Mouse (Mus musculus): ENCODE results near the gene Lamtor3.
"Not testable (repeated sequence)": the region's sequence is repeated elsewhere in the genome, so short reads cannot be mapped to it uniquely, and the experiment has no call there.

Lamtor3 gene

DNA sequence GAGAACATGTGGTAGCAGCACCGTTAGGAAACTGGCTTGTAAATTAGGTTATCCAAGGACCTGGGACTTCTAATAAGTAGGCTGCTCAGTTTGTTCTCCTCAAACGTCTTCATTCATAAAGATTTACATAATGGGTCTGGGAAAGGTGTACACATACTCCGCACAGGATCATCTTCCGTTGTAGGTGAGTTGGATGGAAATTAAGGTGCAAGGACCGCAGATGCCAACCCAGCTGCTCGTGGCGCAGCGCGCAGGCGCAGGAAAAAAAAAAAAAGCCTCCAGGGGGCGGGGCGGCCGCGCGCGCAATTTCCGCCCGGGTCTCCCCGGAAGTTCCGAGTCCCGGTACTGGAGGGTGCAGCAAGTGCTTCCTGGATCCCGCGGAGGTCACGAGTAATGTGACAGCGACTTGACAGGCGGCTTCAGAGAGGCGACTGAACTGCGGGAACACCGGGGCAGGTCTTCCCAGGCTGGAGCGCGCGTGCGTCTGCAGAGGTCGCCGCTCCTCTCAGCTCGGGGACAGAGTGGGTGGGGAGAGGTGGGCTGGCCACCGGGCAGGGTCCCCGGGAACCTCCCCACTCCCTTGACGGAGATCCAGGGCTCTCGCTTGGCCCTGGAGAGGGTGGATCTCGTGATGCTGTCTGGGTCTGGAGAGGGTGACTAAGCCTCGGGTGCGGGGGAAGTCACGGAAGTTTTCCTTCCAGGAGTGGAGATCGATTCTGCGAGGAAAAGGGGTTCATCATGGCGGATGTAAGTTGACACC is at the start of gene Lamtor3:
Gene Lamtor3, plus strand, starts transcription at position 335 of the 760 bp plus-strand sequence.
- DNase-seq (ENCODE audit: low read depth): peak; percentile 68

DNA sequence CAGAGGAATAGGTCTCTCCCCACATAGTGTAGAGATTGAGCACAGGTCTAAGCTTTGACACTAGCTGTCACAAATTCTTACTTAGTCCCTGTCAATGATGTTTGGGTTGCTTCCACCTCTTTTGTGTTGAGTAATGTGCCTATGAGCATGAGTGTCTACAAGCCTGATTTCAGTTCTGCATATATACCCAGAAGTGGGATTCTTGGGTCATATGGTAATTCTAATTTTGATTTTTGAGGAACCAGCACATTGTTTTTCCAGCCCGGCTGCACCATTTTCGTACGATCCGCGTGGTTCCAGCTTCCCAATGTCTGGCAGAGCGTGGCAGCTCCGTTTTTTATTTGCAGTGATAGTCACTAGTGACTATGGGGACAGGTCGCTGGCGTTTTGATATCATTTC is 48.9 kb upstream of the Lamtor3 start:
- DNase-seq (ENCODE audit: low read depth): no peak

DNA sequence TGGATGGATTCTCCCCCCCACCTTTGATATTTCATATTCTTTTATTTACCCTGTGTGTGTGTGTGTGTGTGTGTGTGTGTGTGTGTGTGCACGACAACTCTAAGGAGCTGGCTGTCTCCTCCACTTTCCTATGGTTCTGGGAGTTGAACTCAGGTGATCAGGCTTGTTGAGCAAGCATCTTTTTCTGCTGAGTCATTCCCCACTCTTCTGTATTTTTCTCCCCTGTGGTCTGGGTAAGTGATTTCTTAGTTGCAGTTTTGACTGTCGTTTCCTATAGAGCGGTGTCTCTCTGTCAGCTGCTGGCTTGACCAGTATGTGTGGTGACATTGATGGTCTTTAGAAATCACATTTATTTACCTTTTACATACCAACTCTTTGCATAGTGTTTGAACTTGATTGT is 39.0 kb upstream of the Lamtor3 start:
- no peak for DNase-seq (ENCODE audit: low read depth)

DNA sequence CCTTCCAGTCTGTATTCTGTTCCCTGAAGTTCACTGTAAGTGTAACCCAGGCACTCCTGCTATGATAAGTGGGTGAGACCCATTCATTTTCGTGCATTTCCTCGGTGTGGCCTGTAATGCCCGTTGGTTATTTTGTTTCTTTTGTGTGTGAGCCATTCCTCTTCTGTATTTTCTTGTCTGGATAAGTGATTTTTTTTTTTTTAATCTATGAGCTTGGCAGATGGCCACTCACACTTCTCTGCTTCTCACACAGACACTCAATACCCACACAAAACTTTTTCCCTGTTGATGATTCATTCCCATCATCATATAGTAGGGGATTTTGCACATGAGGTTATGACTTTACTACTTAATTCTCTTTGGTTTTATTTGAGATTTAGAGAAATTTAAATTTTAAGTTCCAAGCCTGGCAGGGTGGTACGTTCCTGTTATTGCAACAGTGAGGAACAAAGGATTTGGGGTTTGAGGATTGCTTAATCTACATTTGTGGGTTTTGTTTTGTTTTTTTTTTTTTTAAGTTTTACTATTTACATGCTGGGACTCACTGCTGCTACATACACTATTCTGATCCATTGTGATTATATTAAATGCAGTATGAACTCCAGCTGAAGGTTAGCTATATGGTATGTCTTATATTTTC is 38.1 kb upstream of the Lamtor3 start:
- DNase-seq (ENCODE audit: low read depth): no peak

DNA sequence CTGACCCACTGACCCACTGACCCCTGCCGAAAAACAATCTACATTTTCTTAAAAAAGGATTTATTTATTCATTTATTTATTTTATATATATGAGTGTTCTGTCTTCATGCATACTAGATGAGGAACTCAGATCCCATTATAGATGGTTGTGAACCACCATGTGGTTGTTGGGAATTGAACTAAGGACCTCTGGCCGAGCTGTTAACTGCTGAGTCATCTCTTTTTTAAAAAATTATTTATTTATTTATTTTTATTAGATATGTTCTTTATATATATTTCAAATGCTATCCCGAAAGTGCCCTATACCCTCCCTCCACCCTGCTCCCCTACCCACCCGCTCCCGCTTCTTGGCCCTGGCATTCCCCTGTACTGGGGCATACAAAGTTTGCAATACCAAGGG is 37.2 kb upstream of the Lamtor3 start:
- no peak for DNase-seq (ENCODE audit: low read depth)

DNA sequence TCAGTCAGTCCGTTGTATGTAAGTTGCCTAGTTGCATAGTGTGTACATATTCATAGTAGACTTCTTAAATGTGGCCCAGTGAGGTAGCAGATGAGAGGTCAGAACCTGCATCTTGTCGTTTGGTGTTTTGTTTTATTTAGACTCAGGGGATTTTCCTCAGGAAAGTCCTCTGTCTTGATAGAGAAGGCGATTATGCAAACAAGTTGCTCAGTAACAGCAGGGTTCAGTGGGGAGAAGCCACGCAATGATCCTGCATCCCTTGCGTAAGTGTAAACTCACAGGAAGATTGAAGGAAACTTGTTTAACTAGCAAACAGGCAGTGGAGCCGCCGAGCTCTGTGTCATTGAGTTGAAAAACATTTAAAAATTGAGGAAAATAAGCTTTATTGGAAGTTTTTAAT is 30.3 kb upstream of the Lamtor3 start:
- DNase-seq (ENCODE audit: low read depth): no peak

DNA sequence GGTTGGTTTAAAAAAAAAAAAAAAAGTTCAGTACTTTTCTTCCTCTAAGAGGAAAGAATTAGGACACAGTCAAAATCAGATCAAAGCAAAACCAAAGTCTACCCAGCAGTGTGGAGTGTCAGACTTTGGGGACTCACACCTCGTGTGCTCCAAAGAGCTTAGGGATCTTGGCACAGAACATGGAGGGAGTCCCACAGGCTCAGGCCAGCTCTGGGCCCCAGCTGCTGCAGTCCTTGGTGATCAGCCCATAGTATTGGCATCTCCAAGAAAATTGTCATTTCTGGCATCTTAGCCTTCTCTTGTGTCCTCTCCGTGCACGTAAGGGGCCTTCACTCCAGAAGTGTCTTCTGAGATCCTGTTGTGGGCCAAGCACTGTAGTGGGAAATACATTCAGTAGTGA is 27.2 kb upstream of the Lamtor3 start:
- no peak for DNase-seq (ENCODE audit: low read depth)

DNA sequence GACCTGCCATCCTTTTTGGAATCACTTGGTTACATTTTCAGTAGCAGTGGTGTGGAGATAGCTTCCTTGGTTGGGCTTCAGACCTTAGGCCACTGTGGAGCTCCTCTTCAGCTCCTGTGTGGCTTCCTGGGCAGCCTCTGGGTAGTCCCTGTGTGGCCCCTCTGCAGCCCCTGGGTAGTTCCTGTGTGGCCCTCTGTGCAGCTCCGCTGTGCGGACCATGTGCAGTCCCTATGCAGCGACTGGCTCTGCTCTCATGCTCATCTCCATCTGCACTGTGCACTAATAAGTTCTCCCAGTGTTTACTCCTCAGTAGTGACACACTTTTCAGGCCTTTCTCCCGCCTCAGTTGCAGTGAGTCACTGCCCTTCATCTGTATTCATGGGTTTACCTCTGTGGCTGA is 26.2 kb upstream of the Lamtor3 start:
- DNase-seq (ENCODE audit: low read depth): no peak

DNA sequence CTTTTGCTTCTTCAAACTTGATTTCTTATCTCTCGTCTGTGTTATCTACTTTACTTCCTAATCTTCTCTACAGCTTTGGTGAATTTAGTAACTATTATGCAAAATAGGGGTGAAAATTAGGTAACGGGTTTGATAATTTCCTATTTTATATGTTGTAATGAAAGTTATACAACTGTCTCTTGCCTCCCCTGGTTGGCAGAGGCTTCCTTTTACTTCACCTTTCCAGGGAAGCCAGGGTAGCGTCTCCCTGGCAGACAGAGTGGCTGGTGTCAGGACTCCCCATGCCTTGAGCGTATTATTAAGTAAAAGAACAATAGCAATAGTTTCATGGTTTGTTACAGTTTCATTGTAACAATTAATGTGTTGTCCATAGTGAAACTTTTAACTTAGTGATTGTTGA is 24.5 kb upstream of the Lamtor3 start:
- no peak for DNase-seq (ENCODE audit: low read depth)

DNA sequence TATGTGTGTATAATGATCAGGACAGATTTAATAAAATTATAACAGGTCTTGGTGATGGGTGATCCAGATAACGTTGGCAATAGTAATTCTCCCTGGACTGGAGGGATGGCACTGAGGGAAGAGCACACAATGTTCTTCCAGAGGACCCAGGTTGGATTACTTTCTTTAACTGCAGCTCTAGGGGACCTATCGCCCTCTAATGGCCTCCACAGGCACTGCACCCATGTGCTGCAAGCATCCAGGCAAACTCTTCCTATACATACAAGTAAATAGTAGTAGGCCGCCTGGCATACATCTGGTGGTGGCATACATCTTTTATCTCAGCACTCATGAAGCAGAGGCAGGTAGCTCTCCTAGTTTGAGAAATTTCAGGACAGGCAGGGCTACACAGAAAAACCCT is 23.1 kb upstream of the Lamtor3 start:
- no peak for DNase-seq (ENCODE audit: low read depth)

DNA sequence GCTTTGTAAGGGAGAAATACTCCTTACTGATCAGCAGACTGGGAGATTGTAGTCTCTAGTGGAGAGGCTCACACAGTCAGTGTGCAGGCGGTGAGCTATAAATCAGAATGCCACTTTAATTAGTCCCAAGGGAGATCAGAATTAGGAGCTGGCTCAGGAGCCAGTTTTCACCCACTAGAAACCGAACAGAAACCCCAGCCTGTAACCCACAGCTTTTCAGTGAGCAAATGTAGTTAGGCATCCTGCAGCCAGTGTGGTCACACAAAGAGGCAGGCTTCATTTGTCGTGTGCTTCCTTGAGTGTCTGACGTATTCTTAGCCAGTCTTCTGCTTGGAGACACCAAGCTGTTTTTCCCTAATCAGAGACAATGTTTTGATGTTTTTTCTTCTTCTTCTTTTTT is 21.9 kb upstream of the Lamtor3 start:
- no peak for DNase-seq (ENCODE audit: low read depth)

DNA sequence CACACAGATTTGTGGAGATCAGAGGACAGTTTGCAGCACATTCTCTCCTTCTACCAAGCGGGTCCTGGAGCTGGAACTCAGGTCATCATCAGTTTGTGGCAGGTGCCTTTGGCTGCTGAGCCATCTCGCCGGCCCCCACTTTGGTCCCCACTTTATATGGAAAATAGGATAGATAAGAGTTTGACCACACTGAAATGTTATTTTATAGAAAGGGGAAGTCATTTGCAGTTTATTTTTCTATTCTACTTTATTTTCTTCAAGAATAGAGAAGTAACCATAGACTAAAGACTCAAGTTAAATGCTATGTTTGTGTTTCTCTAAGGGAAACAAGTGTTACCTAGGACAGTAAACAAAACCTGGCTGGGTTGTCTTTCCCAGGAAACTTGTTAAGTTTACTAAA is 21.4 kb upstream of the Lamtor3 start:
- DNase-seq (ENCODE audit: low read depth): no peak

DNA sequence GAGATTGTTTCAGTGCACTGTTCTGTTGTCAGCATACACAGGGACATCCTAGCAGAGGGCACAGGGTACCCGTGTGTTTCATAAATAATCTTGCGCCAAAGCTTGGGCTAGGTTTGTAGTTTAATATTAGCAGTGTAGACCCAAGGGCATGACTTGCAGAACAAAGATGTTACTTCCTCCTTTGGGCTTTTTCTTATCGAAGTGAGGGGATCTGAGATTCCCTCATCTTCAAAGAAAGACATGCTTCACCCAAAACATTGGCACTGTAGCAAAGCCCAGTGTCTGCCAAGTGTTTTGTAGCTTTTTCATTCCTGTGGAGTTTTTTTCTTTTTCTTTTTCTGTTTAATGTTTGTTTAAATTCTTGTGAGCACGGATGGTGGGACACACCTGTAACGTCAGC is 20.6 kb upstream of the Lamtor3 start:
- DNase-seq (ENCODE audit: low read depth): no peak

DNA sequence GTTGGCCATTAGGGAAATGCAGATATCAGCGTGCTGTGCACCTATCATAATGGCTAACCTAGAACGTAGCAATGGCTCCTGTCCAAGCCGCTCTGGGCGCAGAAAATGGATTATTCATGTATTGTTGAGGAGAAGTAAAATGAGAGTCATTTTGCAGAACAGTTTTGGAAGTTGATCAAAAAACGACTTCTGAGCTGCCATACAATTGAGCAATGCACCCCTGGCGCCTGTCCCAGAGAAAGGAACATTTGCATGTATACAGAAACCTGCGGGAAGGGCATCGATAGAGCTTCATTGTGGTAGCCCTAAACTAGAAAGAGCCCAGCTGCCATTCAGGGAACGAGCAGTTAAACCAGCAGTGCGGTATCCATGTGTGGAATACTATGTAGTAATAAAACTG is 18.2 kb upstream of the Lamtor3 start:
- no peak for DNase-seq (ENCODE audit: low read depth)

DNA sequence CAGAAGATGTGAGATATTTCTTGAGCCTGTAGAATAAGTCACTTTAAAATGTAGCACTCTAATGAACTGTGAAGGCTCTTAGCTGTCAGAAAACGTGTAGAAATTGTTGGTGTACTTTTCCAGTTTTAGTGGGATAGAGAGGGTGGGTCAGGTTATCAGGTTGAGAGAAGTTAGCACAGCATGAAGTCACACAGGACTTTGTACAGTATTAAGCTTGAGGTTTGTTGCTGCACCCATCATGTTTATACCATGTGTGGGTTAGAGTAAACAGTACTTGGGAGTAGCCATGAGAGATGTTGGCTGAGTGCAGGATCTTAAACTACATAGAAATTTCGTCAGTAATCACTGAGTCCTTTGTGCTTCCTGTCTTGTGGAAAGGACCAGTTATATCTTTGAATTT is 5.2 kb upstream of the Lamtor3 start:
- no peak for DNase-seq (ENCODE audit: low read depth)

DNA sequence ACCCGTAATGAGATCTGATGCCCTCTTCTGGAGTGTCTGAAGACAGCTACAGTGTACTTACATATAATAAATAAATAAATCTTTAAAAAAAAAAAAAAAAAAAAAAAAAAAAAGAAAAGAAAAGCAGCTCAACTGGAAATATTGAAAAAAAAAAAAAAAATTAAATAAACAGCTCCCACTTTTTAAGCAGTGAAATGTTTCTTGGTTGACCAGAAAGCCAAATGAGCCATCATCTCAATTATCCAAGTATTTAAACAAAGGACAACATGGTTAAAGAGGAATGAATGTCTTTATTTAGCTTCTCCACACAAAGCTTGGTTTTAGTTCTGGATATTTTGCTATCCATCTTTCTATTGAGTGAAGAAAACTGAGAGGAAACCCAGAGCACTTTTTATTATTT is 3.7 kb upstream of the Lamtor3 start:
- DNase-seq (ENCODE audit: low read depth): not testable (repeated sequence)

DNA sequence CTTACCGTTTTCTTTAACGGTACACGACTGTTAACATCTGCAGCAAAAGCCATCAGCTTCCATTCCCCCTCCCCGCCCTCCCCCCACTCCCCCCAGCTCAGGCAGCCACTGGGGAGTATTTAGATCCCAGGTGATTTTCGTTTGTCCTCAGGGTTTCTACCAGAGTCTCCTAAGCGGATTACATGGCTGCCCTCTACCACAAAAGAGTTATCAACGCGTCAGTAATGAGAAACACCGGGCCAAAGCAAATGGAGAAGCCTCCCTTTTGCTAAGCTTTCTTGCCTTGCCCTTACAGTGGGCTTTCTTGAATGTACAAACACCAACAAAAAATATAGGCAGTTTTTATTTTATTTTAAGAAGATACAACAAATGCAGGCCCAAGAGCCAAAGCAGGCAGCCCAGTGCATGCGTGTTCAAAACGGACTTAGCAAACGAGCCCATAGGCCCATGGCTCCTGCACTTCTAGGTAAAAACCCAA is 573 bp upstream of the Lamtor3 start:
- DNase-seq (ENCODE audit: low read depth): no peak

DNA sequence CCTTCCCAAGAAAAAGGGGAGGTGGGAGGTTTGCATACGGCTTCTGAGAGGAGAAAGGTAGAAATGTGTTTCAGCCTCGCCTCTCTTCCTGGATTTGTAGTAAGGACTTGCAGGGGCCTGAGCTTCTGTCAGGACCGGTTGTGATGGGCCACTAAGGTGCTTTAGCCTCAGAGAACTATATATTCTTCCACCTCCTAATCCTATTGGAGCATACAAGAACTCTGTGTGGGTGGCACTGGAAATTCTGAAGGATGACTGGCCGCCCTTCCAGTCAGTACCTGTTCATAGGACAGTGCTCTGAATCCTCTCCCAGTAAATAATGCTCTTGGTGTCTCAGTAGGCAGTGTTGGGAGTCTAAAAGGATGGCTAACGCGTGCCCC is 616 bp downstream of the Lamtor3 start:
- DNase-seq (ENCODE audit: low read depth): no peak

DNA sequence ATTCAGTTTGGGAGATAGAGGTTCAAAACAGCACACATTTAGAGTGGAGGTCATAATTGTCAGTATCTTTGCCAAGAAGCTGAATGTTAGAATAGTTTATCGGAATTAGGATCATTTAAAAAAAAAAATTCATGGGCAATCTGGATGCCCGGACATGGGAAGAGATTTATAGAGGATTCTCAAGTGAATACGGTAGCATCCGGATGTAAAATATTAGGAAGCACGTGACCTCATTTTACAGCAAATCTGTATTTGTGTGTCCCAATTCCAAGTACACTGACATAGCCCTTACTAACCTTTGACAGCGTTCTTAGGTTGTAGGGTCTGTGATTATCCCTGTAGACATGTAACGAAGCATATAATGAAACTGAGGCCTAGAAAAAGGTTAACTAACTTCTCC is 1.1 kb downstream of the Lamtor3 start:
- no peak for DNase-seq (ENCODE audit: low read depth)

DNA sequence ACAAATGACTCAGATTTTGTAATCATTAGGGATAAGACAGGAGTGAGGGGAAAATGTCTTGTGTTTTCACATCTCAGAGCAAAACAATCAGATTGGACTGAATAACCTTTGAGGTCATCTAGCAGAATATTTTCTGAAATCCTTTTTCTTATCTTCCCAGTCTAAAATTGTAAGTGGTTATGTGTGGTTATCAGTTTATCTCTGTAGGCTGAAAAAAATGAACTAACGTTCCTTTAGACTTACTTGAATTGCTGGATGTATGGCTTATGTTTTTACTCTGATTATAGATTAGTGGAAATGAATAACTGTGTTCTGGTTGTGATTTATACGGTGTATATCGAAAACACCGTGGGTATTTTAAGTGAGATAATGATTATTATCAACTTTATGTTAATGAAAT is 2.3 kb downstream of the Lamtor3 start:
- DNase-seq (ENCODE audit: low read depth): no peak

DNA sequence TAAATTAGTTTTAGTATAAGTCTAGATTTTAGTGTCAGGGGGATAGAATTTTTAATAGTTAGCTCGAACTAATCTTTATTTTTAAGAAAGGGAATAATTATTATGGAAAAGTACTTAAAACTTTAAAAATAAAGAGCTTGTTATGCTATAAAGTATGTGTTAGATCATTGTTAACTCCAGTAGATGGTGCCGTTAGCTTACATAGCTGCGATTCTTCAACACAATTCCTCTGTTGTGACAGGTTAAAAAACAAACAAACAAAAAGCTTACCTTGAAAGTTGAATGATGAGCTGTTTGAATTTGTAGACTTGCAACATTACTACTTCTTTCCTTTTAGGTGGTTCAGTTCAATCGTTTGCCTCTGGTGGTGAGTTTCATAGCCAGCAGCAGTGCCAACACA is 8.7 kb downstream of the Lamtor3 start:
- no peak for DNase-seq (ENCODE audit: low read depth)

DNA sequence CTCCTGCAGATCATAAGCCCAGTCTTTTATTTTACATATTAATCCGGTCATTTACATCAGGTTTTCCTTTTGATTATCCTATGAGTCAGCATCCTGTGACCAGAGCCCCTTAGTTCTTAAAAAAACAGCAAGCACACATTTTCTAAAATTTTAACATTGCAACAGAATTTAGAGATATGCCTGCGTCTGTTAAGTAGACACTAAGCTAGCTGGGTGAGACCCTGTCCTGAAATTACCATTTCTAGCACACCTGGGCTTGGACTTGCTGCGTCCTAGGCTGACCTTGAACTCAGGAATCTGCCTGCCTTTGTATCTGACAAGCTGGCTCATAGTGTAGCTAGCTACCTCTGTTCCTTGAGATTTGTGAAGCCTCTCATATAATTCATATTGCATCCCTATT is 11.6 kb downstream of the Lamtor3 start:
- DNase-seq (ENCODE audit: low read depth): no peak

DNA sequence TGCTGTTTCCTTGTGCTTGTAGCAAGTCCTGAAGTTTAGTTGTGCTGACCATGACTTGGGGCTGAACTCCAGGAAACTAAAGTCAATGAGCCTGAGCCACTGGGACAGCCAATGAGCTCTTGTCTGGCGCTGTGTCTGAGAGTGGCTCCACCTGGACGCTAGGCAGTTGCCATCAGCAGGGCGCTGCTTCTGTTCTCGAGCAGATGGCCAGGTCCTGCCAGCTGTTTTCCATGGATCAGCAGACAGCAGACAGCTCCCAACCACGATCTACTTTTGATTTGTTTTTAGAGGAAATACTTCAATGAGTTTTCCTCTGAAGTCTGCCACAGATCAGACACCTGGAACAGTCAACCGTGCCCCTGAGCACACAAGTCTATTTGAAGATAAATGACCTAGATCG is 14.4 kb downstream of the Lamtor3 start:
- DNase-seq (ENCODE audit: low read depth): no peak

DNA sequence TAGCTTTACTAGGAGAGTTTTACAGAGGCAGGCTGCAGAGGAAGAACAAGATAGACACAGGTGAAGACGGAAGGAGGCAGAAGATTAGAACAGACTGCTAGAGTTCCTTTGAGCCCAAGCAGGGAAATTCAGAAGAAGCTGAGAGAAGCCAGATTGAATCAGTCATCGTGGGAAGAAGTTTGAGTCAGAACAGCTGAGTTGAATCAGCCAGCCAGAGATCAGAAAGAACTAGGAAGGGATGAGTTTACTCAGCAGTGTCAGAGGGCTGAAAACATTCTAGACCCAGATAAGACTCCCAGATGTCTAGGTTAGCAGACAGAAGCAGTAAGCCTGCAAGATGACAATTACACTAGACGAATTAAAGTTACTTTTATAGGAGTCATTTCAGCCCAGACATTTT is 15.7 kb downstream of the Lamtor3 start:
- DNase-seq (ENCODE audit: low read depth): no peak
